Mouse (Mus musculus) erythroblast, embryonic 14.5 days (primary cell): Measurements from ENCODE around the gene Ifna4.

Experiments
- GATA1 ChIP-seq: IDR thresholded peaks from 2 replicates; pipeline ENCODE4 v1.6.1; 2012; ENCODE audit warnings: low read length, inconsistent platforms, mixed read lengths
- TAL1 ChIP-seq: IDR thresholded peaks from 3 replicates; pipeline ENCODE4 v1.6.1; 2012; ENCODE audit warnings: low read length, inconsistent platforms, mixed read lengths

- TF ChIP-seq GATA1 (no peak), TAL1 (no peak)
These were observed 2.8 kb upstream of the Ifna4 start for GRCm38 (mm10) chr4:88838828-88839227.
